Mouse (Mus musculus) stomach, embryonic 16.5 days (tissue): ENCODE data around the gene A430078G23Rik. TPM values are rescaled to one million over a fixed set of nuclear protein-coding genes. Genes with fewer than 3 reads are reported as not detected.

Experiments
- ATAC-seq: fragments of 200-750 bp; cut with Nextera tagmentation; 2 replicates; pipeline ENCODE4 v1.8.0; 2017; ENCODE audit warnings: moderate number of reproducible peaks, moderate TSS enrichment; ENCODE audit not compliant: insufficient read depth, low FRiP score
- H3K27ac ChIP-seq: fragments of 300-500 bp; sonication (generic); 2 replicates; pipeline ENCODE4 v1.5.1; 2014; ENCODE audit warnings: low read length
- H3K27me3 ChIP-seq: fragments of 300-500 bp; sonication (generic); 2 replicates; pipeline ENCODE4 v1.6.1; 2014; ENCODE audit warnings: low read length, control low read depth, mixed read lengths; ENCODE audit not compliant: control insufficient read depth, insufficient read depth
- H3K36me3 ChIP-seq: fragments of 300-500 bp; sonication (generic); 2 replicates; pipeline ENCODE4 v1.6.1; 2014; ENCODE audit warnings: low read length; ENCODE audit not compliant: control insufficient read depth, insufficient read depth
- H3K4me1 ChIP-seq: fragments of 300-500 bp; sonication (generic); 2 replicates; pipeline ENCODE4 v1.6.1; 2014; ENCODE audit warnings: low read length, control low read depth, mixed read lengths; ENCODE audit not compliant: control insufficient read depth, insufficient read depth
- H3K4me2 ChIP-seq: fragments of 300-500 bp; sonication (generic); 2 replicates; pipeline ENCODE4 v1.6.1; 2014; ENCODE audit warnings: low read depth, low read length, mixed read lengths
- H3K4me3 ChIP-seq: fragments of 300-500 bp; sonication (generic); replicated peaks from 2 replicates; pipeline ENCODE4 v1.5.1; 2014; ENCODE audit warnings: mild to moderate bottlenecking, low read length
- H3K9ac ChIP-seq: fragments of 300-500 bp; sonication (generic); 2 replicates; pipeline ENCODE4 v1.6.1; 2014; ENCODE audit warnings: low read length
- H3K9me3 ChIP-seq: fragments of 300-500 bp; sonication (generic); replicated peaks from 2 replicates; pipeline ENCODE4 v1.6.1; 2016; ENCODE audit warnings: low read length, control low read depth; ENCODE audit not compliant: control insufficient read depth
- WGBS: fragments of 180-500 bp; shearing (Covaris S2); extraction: QIAGEN DNeasy Blood & Tissue Kit; methylation state at CpG from one replicate; pipeline ENCODE4 v1.1.7; 2014; 5-methylcytosine and 5-hydroxymethylcytosine counted together
- polyA plus RNA-seq: library from polyadenylated mRNA; unstranded; fragments of >200 nt; fragmentation: Nextera tagmentation; extraction: Ambion mirVana; gene quantifications from 2 replicates; pipeline ENCODE4 v1.2.1, GENCODE M21; 2015

A430078G23Rik gene
- polyA plus RNA-seq, 1 experiment from 2014 or later: 0.93 TPM

GRCm38 (mm10) chr8:3392293-3392692 is 39.1 kb downstream of the A430078G23Rik start:
- Histone ChIP-seq H3K36me3 (no peaks in the 10 kb centered on the region), H3K27ac (no peak overlapping the region), H3K4me2 (peak overlapping the region; percentile 76), H3K9me3 (no peaks in the 10 kb centered on the region), H3K27me3 (no peaks in the 10 kb centered on the region), H3K9ac (peak overlapping the region; percentile 80), H3K4me3 (peak overlapping the region; percentile 75), H3K4me1 (peaks cover 19% of the 10 kb centered on the region)
- ATAC-seq: no peak
- WGBS: 34% methylated on average over 4 of the region's 4 CpGs

GRCm38 (mm10) chr8:3392771-3393710 is 39.8 kb downstream of the A430078G23Rik start, which contains the start of gene Arhgef18:
Gene Arhgef18, plus strand, starts transcription at chr8:3393006.
- 0 out of 2 replicates have a peak within 1 kb of the TSS, but pooled peaks have one; percentile 17 for H3K27ac ChIP-seq
- peak; percentile 97 for ATAC-seq
- peak within 1 kb of the TSS; percentile 80 for H3K9ac ChIP-seq
- no peaks in the 10 kb centered on the region for H3K9me3 ChIP-seq
- H3K27me3 ChIP-seq: no peaks in the 10 kb centered on the region
- H3K4me1 ChIP-seq: peaks cover 19% of the 10 kb centered on the region
- H3K4me2 ChIP-seq: peak within 1 kb of the TSS; percentile 76
- 2% methylated on average over 48 of the region's 48 CpGs for WGBS
- no peaks in the 10 kb centered on the region for H3K36me3 ChIP-seq
- peak within 1 kb of the TSS; percentile 75 for H3K4me3 ChIP-seq

- peak overlapping the region; percentile 24; the same call in 1 of the 2 replicates for H3K9ac ChIP-seq
- peak overlapping the region; percentile 76; the same call in 1 of the 2 replicates for H3K4me2 ChIP-seq
- H3K27me3 ChIP-seq: no peaks in the 10 kb centered on the region
- no peaks in the 10 kb centered on the region for H3K36me3 ChIP-seq
- 0 out of 2 replicates have a peak overlapping the region, but pooled peaks have one; percentile 12 for H3K27ac ChIP-seq
- ATAC-seq: no peak
- H3K4me3 ChIP-seq: peak overlapping the region; percentile 7; the same call in 1 of the 2 replicates
- WGBS: 17% methylated on average over 6 of the region's 6 CpGs
- peaks cover 19% of the 10 kb centered on the region for H3K4me1 ChIP-seq
- no peaks in the 10 kb centered on the region for H3K9me3 ChIP-seq
Observed at GRCm38 (mm10) chr8:3394600-3394999, 41.4 kb downstream of the A430078G23Rik start.

- Histone ChIP-seq H3K27ac (no peak overlapping the region), H3K4me2 (peak overlapping the region; percentile 76; the same call in 1 of the 2 replicates), H3K4me3 (peak overlapping the region; percentile 7; the same call in 1 of the 2 replicates), H3K36me3 (no peaks in the 10 kb centered on the region), H3K9ac (peak overlapping the region; percentile 50), H3K4me1 (peaks cover 19% of the 10 kb centered on the region), H3K27me3 (no peaks in the 10 kb centered on the region), H3K9me3 (no peaks in the 10 kb centered on the region)
- 27% methylated on average over 4 of the region's 4 CpGs for WGBS
- ATAC-seq: no peak
Observed at GRCm38 (mm10) chr8:3395246-3395645, 42.0 kb downstream of the A430078G23Rik start.

- ATAC-seq: no peak
- H3K36me3 ChIP-seq: no peaks in the 10 kb centered on the region
- 90% methylated on average over 3 of the region's 3 CpGs for WGBS
- no peak overlapping the region for H3K4me3 ChIP-seq
- no peaks in the 10 kb centered on the region for H3K27me3 ChIP-seq
- peaks cover 19% of the 10 kb centered on the region for H3K4me1 ChIP-seq
- H3K27ac ChIP-seq: no peak overlapping the region
- no peak overlapping the region for H3K4me2 ChIP-seq
- no peak overlapping the region for H3K9ac ChIP-seq
- H3K9me3 ChIP-seq: no peaks in the 10 kb centered on the region
Observed at GRCm38 (mm10) chr8:3397597-3397996, 44.4 kb downstream of the A430078G23Rik start.

- Histone ChIP-seq H3K36me3 (no peaks in the 10 kb centered on the region), H3K27ac (no peak overlapping the region), H3K27me3 (no peaks in the 10 kb centered on the region), H3K4me2 (no peak overlapping the region), H3K9me3 (no peaks in the 10 kb centered on the region), H3K4me3 (no peak overlapping the region), H3K9ac (no peak overlapping the region), H3K4me1 (no peaks in the 10 kb centered on the region; the same call in 1 of the 2 replicates)
- no peak for ATAC-seq
- 33% methylated on average over 2 of the region's 2 CpGs for WGBS
Observed at GRCm38 (mm10) chr8:3400509-3400908, 47.3 kb downstream of the A430078G23Rik start.

- no peaks in the 10 kb centered on the region for H3K9me3 ChIP-seq
- H3K27ac ChIP-seq: 0 out of 2 replicates have a peak overlapping the region, but pooled peaks have one; percentile 14
- peaks cover 19% of the 10 kb centered on the region for H3K4me1 ChIP-seq
- 74% methylated on average over 3 of the region's 3 CpGs for WGBS
- H3K4me2 ChIP-seq: no peak overlapping the region
- no peak for ATAC-seq
- H3K36me3 ChIP-seq: no peaks in the 10 kb centered on the region
- no peak overlapping the region for H3K4me3 ChIP-seq
- H3K27me3 ChIP-seq: no peaks in the 10 kb centered on the region
- H3K9ac ChIP-seq: no peak overlapping the region
Observed at GRCm38 (mm10) chr8:3407417-3407816, 54.2 kb downstream of the A430078G23Rik start.

- H3K4me2 ChIP-seq: no peak overlapping the region
- no peaks in the 10 kb centered on the region for H3K9me3 ChIP-seq
- no peak overlapping the region for H3K4me3 ChIP-seq
- ATAC-seq: no peak
- H3K9ac ChIP-seq: no peak overlapping the region
- H3K4me1 ChIP-seq: peaks cover 24% of the 10 kb centered on the region
- H3K36me3 ChIP-seq: no peaks in the 10 kb centered on the region
- peak overlapping the region; percentile 83 for H3K27ac ChIP-seq
- H3K27me3 ChIP-seq: no peaks in the 10 kb centered on the region
- WGBS: 76% methylated on average over 2 of the region's 2 CpGs
Observed at GRCm38 (mm10) chr8:3411085-3411484, 57.9 kb downstream of the A430078G23Rik start.

GRCm38 (mm10) chr8:3411901-3412301 is 58.7 kb downstream of the A430078G23Rik start:
- peak; percentile 61; the same call in 1 of the 2 replicates for ATAC-seq
- peak overlapping the region; percentile 83 for H3K27ac ChIP-seq
- H3K9me3 ChIP-seq: no peaks in the 10 kb centered on the region
- no peak overlapping the region for H3K4me2 ChIP-seq
- no peak overlapping the region for H3K9ac ChIP-seq
- peaks cover 21% of the 10 kb centered on the region for H3K4me1 ChIP-seq
- H3K27me3 ChIP-seq: no peaks in the 10 kb centered on the region
- WGBS: 61% methylated on average over 7 of the region's 7 CpGs
- H3K4me3 ChIP-seq: no peak overlapping the region
- H3K36me3 ChIP-seq: no peaks in the 10 kb centered on the region
